Mouse (Mus musculus) C2C12 (cell line): ENCODE data around the gene Ank.

Experiments
- CEBPB ChIP-seq: IDR thresholded peaks from one replicate; pipeline ENCODE4 v1.6.1; 2011; ENCODE audit warnings: low read depth, mild to moderate bottlenecking, control low read depth, moderate library complexity
- CTCF ChIP-seq: IDR thresholded peaks from one replicate; pipeline ENCODE4 v1.5.1; 2011; ENCODE audit not compliant: control insufficient read depth, insufficient read depth, insufficient read length
- MAX ChIP-seq: IDR thresholded peaks from one replicate; pipeline ENCODE4 v1.6.1; 2011; ENCODE audit warnings: mild to moderate bottlenecking, control low read depth

DNA sequence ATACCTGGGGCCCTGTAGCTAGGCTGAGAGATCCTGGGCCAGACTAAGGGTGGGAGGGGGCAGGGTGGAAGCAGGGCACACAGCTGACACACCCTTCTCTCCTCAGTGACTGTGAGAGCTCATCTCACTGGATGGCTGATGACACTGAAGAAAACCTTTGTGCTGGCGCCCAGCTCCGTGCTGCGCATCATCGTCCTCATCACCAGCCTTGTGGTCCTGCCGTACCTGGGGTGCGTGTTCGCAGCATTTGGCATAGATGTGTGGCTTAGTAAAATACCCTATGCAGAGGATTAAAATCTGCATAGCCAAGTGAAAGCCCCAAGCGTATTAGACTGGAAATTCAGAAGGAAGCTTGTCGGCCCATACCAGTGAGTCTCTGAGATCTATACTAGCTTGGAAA lies 124.3 kb downstream of the Ank start:
- no peak for TF ChIP-seq CTCF
- no peak for TF ChIP-seq CEBPB
- TF ChIP-seq MAX = no peak
